Mouse (Mus musculus): ENCODE measurements around the gene Skida1. TPM values are rescaled to one million over a fixed set of nuclear protein-coding genes. Genes with fewer than 3 reads are reported as not detected.

Skida1 gene
- polyA plus RNA-seq, 1 experiment from 2014 or later, result 0.15 TPM

DNA sequence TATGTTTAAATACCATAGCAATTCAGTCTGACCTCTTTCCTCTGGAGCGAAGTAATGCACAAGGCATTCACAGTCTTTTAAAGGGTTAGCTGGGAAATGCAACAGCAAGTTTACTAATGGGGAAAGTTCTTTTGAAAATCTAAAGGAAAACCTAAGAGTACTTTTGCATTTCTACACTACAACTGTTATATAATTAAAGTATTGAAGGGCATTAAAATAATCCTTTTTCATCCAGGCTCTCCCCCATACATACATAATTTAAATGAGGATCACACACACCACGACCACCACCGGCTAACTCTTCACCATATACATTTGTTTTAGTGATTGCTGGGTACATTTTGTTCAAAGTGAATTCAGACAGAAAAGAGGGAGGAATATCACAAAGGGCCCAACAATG lies 3.7 kb upstream of the Skida1 start:
- DNase-seq, result no peak
- no peak overlapping the region for H3K9ac ChIP-seq (replicated peaks)
- peaks cover 14% of the 10 kb centered on the region for H3K4me1 ChIP-seq (ENCODE audit: insufficient read depth)
- ATAC-seq, result no peak
- H3K4me2 ChIP-seq (ENCODE audit: low read depth, low read length), result no peak overlapping the region
- no peak overlapping the region for H3K27ac ChIP-seq (ENCODE audit: low read depth)
- WGBS (ENCODE audit: insufficient replicate concordance), result 80% methylated on average over 3 of the region's 3 CpGs
- no peaks in the 10 kb centered on the region for H3K36me3 ChIP-seq (replicated peaks; ENCODE audit: insufficient read depth, low read length)
- TF ChIP-seq CTCF (IDR thresholded peaks at IDR 0.05; ENCODE audit: low read depth) (no peak), EP300 (IDR thresholded peaks at IDR 0.05; ENCODE audit: low read depth) (no peak)
- no peaks in the 10 kb centered on the region for H3K9me3 ChIP-seq (ENCODE audit: low read length)
- no peak overlapping the region for H3K4me3 ChIP-seq (ENCODE audit: low read depth, low read length)
- peaks cover 30% of the 10 kb centered on the region for H3K27me3 ChIP-seq (ENCODE audit: insufficient read depth, low read length)

DNA sequence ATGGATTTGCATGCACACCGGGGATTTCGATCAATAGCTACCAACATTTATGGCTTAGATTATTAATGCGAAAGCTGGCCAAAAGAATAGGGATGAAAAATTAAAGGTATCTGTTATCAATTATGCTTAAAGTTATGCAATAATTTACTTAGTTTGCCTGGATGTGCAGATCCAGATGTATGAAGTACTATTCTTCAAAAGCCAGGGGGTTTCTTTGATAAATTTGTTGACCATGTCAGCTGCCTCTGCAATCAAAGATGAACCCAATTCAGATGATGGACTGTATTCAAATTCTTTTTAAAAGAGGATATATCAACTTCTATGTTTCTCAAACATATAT lies 3.0 kb upstream of the Skida1 start:
- no peak for ATAC-seq
- no peak for DNase-seq
- Histone ChIP-seq H3K4me3 (ENCODE audit: low read depth, low read length) (no peak overlapping the region), H3K9ac (replicated peaks) (no peak overlapping the region), H3K4me1 (ENCODE audit: insufficient read depth) (peaks cover 14% of the 10 kb centered on the region), H3K9me3 (ENCODE audit: low read length) (no peaks in the 10 kb centered on the region), H3K27ac (ENCODE audit: low read depth) (no peak overlapping the region), H3K4me2 (ENCODE audit: low read depth, low read length) (no peak overlapping the region), H3K27me3 (ENCODE audit: insufficient read depth, low read length) (peaks cover 38% of the 10 kb centered on the region), H3K36me3 (replicated peaks; ENCODE audit: insufficient read depth, low read length) (no peaks in the 10 kb centered on the region)
- TF ChIP-seq CTCF (IDR thresholded peaks at IDR 0.05; ENCODE audit: low read depth) (no peak), EP300 (IDR thresholded peaks at IDR 0.05; ENCODE audit: low read depth) (no peak)
- WGBS (ENCODE audit: insufficient replicate concordance), result 86% methylated on average over 3 of the region's 3 CpGs

DNA sequence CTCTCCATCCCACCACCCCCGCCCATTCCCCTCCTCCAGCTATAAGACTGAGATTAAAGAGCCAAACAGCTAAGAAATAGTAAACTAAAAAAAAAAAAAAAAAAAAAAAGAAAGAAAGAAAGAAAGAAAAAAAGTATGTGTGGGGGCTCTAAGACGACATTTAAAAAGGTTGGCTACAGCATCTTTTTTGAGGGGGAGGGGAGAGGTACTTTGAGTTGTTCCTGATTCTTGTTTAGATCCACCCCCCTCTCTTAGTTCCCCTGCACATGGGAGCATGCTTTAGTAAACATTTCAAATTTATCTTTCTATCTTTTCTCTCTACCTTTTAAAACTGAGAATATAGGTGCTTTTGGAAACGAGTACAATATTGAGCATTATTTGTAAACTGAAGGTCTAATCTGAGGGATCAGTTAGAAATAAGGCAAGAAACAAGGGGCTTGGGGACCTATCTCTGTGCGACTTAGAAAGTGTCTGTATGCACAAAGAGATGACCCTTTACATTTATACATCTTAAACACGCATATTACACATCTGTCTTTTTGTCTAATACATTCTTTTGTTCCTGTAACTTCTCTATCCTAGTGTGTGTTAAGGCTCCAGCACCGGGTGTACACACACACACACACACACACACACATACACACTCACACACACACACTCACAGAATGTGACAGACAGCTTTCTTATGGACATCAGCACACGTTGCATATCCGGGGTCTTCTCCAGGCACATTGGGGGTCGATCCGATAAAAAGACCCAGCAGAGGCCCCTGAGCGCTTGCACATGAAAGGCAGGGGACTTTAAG lies 2.4 kb upstream of the Skida1 start:
- H3K27me3 ChIP-seq (ENCODE audit: insufficient read depth, low read length), result peaks cover 44% of the 10 kb centered on the region

DNA sequence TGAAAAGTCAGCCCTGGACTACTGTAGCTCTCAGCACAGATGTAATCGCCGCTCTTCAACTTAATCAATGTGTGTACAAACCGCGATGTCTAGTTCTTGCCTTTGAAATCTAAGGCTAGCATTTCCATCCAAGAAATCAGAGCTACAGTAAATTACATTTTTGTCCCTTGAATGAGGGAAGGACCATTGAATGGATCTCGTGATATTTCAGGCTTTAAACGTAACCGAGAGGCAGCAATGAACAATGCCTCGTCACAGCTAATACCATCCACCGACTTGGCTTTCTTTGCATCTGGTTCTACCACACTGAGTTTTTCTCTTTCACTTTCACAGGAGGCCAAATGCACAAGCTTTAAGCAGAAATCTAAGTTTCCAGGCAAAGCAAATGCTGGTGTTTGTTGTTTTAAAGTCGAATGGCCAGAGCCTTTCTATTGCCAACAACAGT lies 1.7 kb upstream of the Skida1 start:
- no peaks in the 10 kb centered on the region for H3K9me3 ChIP-seq (ENCODE audit: low read length)
- DNase-seq (no peak), ATAC-seq (no peak)
- no peak overlapping the region for H3K27ac ChIP-seq (ENCODE audit: low read depth)
- peak overlapping the region; percentile 93 for H3K4me2 ChIP-seq (ENCODE audit: low read depth, low read length)
- H3K4me3 ChIP-seq (ENCODE audit: low read depth, low read length), result peak overlapping the region; percentile 15; the same call in 1 of the 2 replicates
- no peaks in the 10 kb centered on the region for H3K36me3 ChIP-seq (replicated peaks; ENCODE audit: insufficient read depth, low read length)
- WGBS (ENCODE audit: insufficient replicate concordance), result 7% methylated on average over 10 of the region's 10 CpGs
- peaks cover 50% of the 10 kb centered on the region for H3K27me3 ChIP-seq (ENCODE audit: insufficient read depth, low read length)
- peaks cover 21% of the 10 kb centered on the region for H3K4me1 ChIP-seq (ENCODE audit: insufficient read depth)
- 0 out of 2 replicates have a peak overlapping the region, but pooled peaks have one; percentile 38 for H3K9ac ChIP-seq (replicated peaks)
- TF ChIP-seq EP300 (IDR thresholded peaks at IDR 0.05; ENCODE audit: low read depth) (no peak), CTCF (IDR thresholded peaks at IDR 0.05; ENCODE audit: low read depth) (no peak)

More for the DNA sequence above, 2.4 kb upstream of the Skida1 start:
- Histone ChIP-seq H3K27ac (ENCODE audit: low read depth) (no peak overlapping the region), H3K36me3 (replicated peaks; ENCODE audit: insufficient read depth, low read length) (no peaks in the 10 kb centered on the region), H3K9me3 (ENCODE audit: low read length) (no peaks in the 10 kb centered on the region), H3K9ac (replicated peaks) (no peak overlapping the region), H3K4me3 (ENCODE audit: low read depth, low read length) (no peak overlapping the region), H3K4me2 (ENCODE audit: low read depth, low read length) (peak overlapping the region; percentile 93), H3K4me1 (ENCODE audit: insufficient read depth) (peaks cover 18% of the 10 kb centered on the region)
- ATAC-seq, result no peak
- DNase-seq, result no peak
- WGBS (ENCODE audit: insufficient replicate concordance), result 56% methylated on average over 11 of the region's 11 CpGs
- TF ChIP-seq EP300 (IDR thresholded peaks at IDR 0.05; ENCODE audit: low read depth) (no peak), CTCF (IDR thresholded peaks at IDR 0.05; ENCODE audit: low read depth) (no peak)

DNA sequence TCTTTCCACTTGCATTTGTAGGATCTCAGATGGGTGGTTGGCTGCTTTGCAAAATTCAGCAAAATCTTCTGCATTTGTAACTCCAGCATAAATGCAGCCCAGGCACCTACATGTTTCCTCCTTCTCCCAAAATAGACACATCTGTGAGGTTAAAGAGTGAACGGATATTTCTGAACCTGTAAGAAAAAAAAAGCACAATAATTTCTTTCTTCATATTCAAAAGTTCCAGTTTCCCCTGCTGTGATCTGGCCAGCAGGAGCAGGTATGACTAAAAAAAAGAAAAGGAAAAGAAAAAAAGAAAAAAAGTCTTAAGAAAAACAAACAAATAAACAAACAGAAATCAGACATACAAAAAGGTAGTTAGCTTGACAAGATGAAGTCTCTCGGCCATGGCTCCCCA lies 1.2 kb upstream of the Skida1 start:
- Histone ChIP-seq H3K4me3 (ENCODE audit: low read depth, low read length) (peak overlapping the region; percentile 15; the same call in 1 of the 2 replicates), H3K4me2 (ENCODE audit: low read depth, low read length) (peak overlapping the region; percentile 93), H3K9ac (replicated peaks) (0 out of 2 replicates have a peak overlapping the region, but pooled peaks have one; percentile 38), H3K4me1 (ENCODE audit: insufficient read depth) (peaks cover 17% of the 10 kb centered on the region), H3K27ac (ENCODE audit: low read depth) (no peak overlapping the region), H3K27me3 (ENCODE audit: insufficient read depth, low read length) (peaks cover 54% of the 10 kb centered on the region), H3K9me3 (ENCODE audit: low read length) (no peaks in the 10 kb centered on the region), H3K36me3 (replicated peaks; ENCODE audit: insufficient read depth, low read length) (no peaks in the 10 kb centered on the region)
- ATAC-seq, result no peak
- TF ChIP-seq EP300 (IDR thresholded peaks at IDR 0.05; ENCODE audit: low read depth) (no peak), CTCF (IDR thresholded peaks at IDR 0.05; ENCODE audit: low read depth) (no peak)
- 10% methylated on average over 2 of the region's 2 CpGs for WGBS (ENCODE audit: insufficient replicate concordance)
- no peak for DNase-seq

DNA sequence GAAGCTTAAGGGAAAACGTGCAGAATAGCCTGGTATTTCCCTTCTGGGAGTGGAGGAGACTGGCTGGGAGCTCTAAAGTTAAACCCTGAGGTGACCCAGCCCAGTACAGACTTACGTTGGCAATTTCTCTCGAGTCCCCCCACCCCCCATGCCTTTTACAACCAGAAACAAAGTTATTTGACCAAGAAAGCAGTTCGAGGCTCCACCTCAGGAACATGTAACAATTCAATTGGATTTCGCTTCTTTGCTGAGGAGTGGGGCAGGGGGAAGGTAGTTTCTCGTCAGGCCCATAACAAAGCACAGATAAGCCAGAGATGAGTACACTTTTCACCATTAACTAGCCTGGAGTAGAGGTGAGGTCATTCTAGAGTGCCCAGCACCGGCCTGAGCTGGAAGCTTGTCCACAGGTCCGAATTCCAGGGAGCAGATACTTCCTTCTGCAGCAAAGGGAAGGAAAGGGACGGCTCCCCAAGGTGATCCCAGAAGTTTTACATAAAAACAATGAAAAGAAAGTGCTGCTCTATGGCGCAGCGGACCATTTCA lies 499 bp upstream of the Skida1 start:
- Histone ChIP-seq H3K4me1 (ENCODE audit: insufficient read depth) (peaks cover 17% of the 10 kb centered on the region), H3K9me3 (ENCODE audit: low read length) (no peaks in the 10 kb centered on the region), H3K4me3 (ENCODE audit: low read depth, low read length) (peak overlapping the region; percentile 79; the same call in 1 of the 2 replicates), H3K27me3 (ENCODE audit: insufficient read depth, low read length) (peaks cover 54% of the 10 kb centered on the region), H3K36me3 (replicated peaks; ENCODE audit: insufficient read depth, low read length) (no peaks in the 10 kb centered on the region), H3K27ac (ENCODE audit: low read depth) (0 out of 2 replicates have a peak overlapping the region, but pooled peaks have one; percentile 24), H3K9ac (replicated peaks) (no peak overlapping the region), H3K4me2 (ENCODE audit: low read depth, low read length) (peak overlapping the region; percentile 93)
- TF ChIP-seq CTCF (IDR thresholded peaks at IDR 0.05; ENCODE audit: low read depth) (no peak), EP300 (IDR thresholded peaks at IDR 0.05; ENCODE audit: low read depth) (no peak)
- ATAC-seq, result no peak
- WGBS (ENCODE audit: insufficient replicate concordance), result 26% methylated on average over 11 of the region's 11 CpGs
- no peak for DNase-seq

All from liver, postnatal 0 days (tissue).